Mouse (Mus musculus) brain, embryonic 14.5 days (tissue): ENCODE measurements around the gene Itpr2. TPM values are rescaled to one million over a fixed set of nuclear protein-coding genes. Genes with fewer than 3 reads are reported as not detected.

ENCODE experiments used
- DNase-seq: peaks from one replicate; pipeline ENCODE4 v3.0.0-alpha.2; 2011; ENCODE audit warnings: low read depth
- CTCF ChIP-seq: fragments of 200-500 bp; IDR thresholded peaks from 2 replicates; pipeline ENCODE4 v1.5.1; 2012; ENCODE audit warnings: inconsistent platforms, mild to moderate bottlenecking, moderate library complexity, borderline replicate concordance; ENCODE audit not compliant: insufficient read depth, insufficient read length; ENCODE audit errors: extremely low read depth
- POLR2A ChIP-seq: fragments of 200-500 bp; IDR thresholded peaks from 2 replicates; pipeline ENCODE4 v1.6.1; 2012; ENCODE audit warnings: mild to moderate bottlenecking, inconsistent platforms, borderline replicate concordance; ENCODE audit not compliant: poor library complexity, insufficient read depth, insufficient read length, severe bottlenecking; ENCODE audit errors: extremely low read depth
- polyA plus RNA-seq: library from polyadenylated mRNA; depleted of rRNA; stranded (reverse); fragments of >200 nt; gene quantifications from 2 replicates; pipeline ENCODE4 v1.2.3, GENCODE M21; 2012

Itpr2 gene
- polyA plus RNA-seq, 1 experiment: 2.6 TPM

GRCm38 (mm10) chr6:146500771-146501170 is 1.3 kb downstream of the Itpr2 start:
- no peak for DNase-seq
- TF ChIP-seq POLR2A (no peak), CTCF (no peak)

- no peak for DNase-seq
- TF ChIP-seq CTCF (no peak), POLR2A (no peak)
Observed at GRCm38 (mm10) chr6:146500206-146500605, 1.8 kb downstream of the Itpr2 start.

GRCm38 (mm10) chr6:146499566-146499965 is 2.5 kb downstream of the Itpr2 start:
- DNase-seq: no peak
- no peak for TF ChIP-seq POLR2A
- no peak for TF ChIP-seq CTCF

- DNase-seq: no peak
- no peak for TF ChIP-seq CTCF
- TF ChIP-seq POLR2A: no peak
Observed at GRCm38 (mm10) chr6:146498416-146498815, 3.6 kb downstream of the Itpr2 start.

- no peak for DNase-seq
Observed at GRCm38 (mm10) chr6:146497866-146498265, 4.2 kb downstream of the Itpr2 start.

GRCm38 (mm10) chr6:146497435-146497834 is 4.6 kb downstream of the Itpr2 start:
- no peak for TF ChIP-seq POLR2A
- TF ChIP-seq CTCF: no peak
- no peak for DNase-seq

More at GRCm38 (mm10) chr6:146497866-146498265, 4.2 kb downstream of the Itpr2 start:
- TF ChIP-seq CTCF (no peak), POLR2A (no peak)

- DNase-seq: no peak
- TF ChIP-seq POLR2A: no peak
- no peak for TF ChIP-seq CTCF
Observed at GRCm38 (mm10) chr6:146491680-146492079, 10.3 kb downstream of the Itpr2 start.

GRCm38 (mm10) chr6:146490416-146490960 is 11.5 kb downstream of the Itpr2 start:
- DNase-seq: no peak
- TF ChIP-seq POLR2A: no peak
- no peak for TF ChIP-seq CTCF

- TF ChIP-seq CTCF (no peak), POLR2A (no peak)
- DNase-seq: no peak
Observed at GRCm38 (mm10) chr6:146489841-146490240, 12.2 kb downstream of the Itpr2 start.

- DNase-seq: no peak
- TF ChIP-seq CTCF (no peak), POLR2A (no peak)
Observed at GRCm38 (mm10) chr6:146488749-146489148, 13.3 kb downstream of the Itpr2 start.

- no peak for DNase-seq
- TF ChIP-seq POLR2A (no peak), CTCF (no peak)
Observed at GRCm38 (mm10) chr6:146487079-146487478, 14.9 kb downstream of the Itpr2 start.

GRCm38 (mm10) chr6:146486073-146486472 is 15.9 kb downstream of the Itpr2 start:
- no peak for DNase-seq

More at GRCm38 (mm10) chr6:146486073-146486472, 15.9 kb downstream of the Itpr2 start:
- TF ChIP-seq CTCF (no peak), POLR2A (no peak)
